Mouse (Mus musculus) bone marrow, adult 2 months (tissue): ENCODE data around the gene Cuta.

Source experiments
- CTCF ChIP-seq: fragments of 200-500 bp; IDR thresholded peaks from 2 replicates; pipeline ENCODE4 v1.5.1; 2011; ENCODE audit warnings: low read length, control low read depth; ENCODE audit not compliant: control insufficient read depth, insufficient read depth
- POLR2A ChIP-seq: fragments of 200-500 bp; IDR thresholded peaks from 2 replicates; pipeline ENCODE4 v1.6.1; 2011; ENCODE audit warnings: low read depth, mild to moderate bottlenecking, control low read depth, low read length, borderline replicate concordance; ENCODE audit not compliant: control insufficient read depth

DNA sequence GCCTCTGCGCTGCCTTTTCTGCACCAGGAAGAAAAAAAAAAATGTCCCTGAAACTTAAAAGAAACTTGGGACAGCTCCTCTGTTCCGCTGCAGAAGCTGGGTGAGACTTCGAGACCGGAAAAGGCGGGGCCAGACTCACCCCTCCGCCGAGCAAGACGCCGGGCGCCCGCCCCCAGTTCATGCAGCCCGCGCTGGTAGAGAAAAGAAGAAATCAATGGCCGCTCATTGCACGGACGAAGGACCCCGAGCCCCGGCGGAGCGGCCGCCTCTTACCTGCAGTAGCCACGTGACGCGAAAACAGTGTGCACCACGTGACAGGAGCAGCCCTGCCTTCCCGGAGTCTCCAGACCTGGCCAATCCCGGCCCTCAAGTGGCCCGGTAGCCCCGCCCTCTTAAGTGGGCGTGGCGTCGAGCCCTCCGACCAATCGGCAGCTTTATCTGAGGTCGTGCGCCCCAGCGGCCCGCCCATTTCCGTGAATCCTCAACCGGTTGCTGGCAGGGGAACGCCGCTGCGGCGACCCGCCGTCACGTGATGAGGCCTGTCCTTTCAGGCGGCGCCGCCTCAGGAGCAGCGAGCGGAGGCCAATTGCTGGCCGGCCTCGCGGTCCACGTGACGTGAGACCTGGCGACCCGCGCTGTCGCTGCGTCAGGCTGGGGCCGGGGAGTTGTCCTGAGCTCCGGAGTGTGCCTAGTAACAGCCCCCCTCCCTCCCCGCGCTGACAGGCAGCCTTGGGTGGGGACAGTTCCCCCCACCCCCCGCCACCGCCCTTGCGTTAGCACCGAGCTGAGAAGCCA, at the start of gene Cuta:
- peak; percentile 95 for TF ChIP-seq POLR2A
- TF ChIP-seq CTCF: no peak
